Mouse (Mus musculus) right cerebral cortex, postnatal 14 days (tissue): ENCODE data around the gene Sox18.

Experiments
- DNase-seq: peaks from one replicate; pipeline ENCODE4 v3.0.0; 2022

Gene Sox18

GRCm38 (mm10) chr2:181679951-181680715 is 8.7 kb upstream of the Sox18 start, which contains the start of gene Tcea2:
TSS of gene Tcea2 (plus strand) at chr2:181680310.
- peak; percentile 66 for DNase-seq

- DNase-seq = peak; percentile 62
Observed at GRCm38 (mm10) chr2:181678780-181679179, 7.3 kb upstream of the Sox18 start.

- DNase-seq = no peak
Observed at GRCm38 (mm10) chr2:181677755-181678098, 6.3 kb upstream of the Sox18 start.

GRCm38 (mm10) chr2:181677096-181677754 is 5.8 kb upstream of the Sox18 start:
- no peak for DNase-seq

- DNase-seq = no peak
Observed at GRCm38 (mm10) chr2:181676424-181676823, 5.0 kb upstream of the Sox18 start.

- peak; percentile 59 for DNase-seq
Observed at GRCm38 (mm10) chr2:181675454-181675853, 4.0 kb upstream of the Sox18 start.

- DNase-seq = no peak
Observed at GRCm38 (mm10) chr2:181674934-181675333, 3.5 kb upstream of the Sox18 start.

GRCm38 (mm10) chr2:181673501-181673900 is 2.1 kb upstream of the Sox18 start:
- DNase-seq = no peak

GRCm38 (mm10) chr2:181671984-181672383 is 544 bp upstream of the Sox18 start:
- DNase-seq = no peak

GRCm38 (mm10) chr2:181670913-181671311 is 528 bp downstream of the Sox18 start:
- no peak for DNase-seq

GRCm38 (mm10) chr2:181670285-181670912 is 1.0 kb downstream of the Sox18 start:
- no peak for DNase-seq

- DNase-seq = no peak
Observed at GRCm38 (mm10) chr2:181663298-181663630, 8.2 kb downstream of the Sox18 start.

GRCm38 (mm10) chr2:181662620-181663297 is 8.7 kb downstream of the Sox18 start:
- no peak for DNase-seq

GRCm38 (mm10) chr2:181659609-181660055 is 11.8 kb downstream of the Sox18 start:
- DNase-seq = peak; percentile 81

- peak; percentile 72 for DNase-seq
Observed at GRCm38 (mm10) chr2:181658930-181659555, 12.4 kb downstream of the Sox18 start.

- no peak for DNase-seq
Observed at GRCm38 (mm10) chr2:181658528-181658927, 12.9 kb downstream of the Sox18 start.

GRCm38 (mm10) chr2:181657441-181657840 is 14.0 kb downstream of the Sox18 start:
- no peak for DNase-seq

- no peak for DNase-seq
Observed at GRCm38 (mm10) chr2:181656734-181657133, 14.7 kb downstream of the Sox18 start, which contains the start of gene Gm29797. TSS of gene Gm29797 (plus strand) at chr2:181657034.

GRCm38 (mm10) chr2:181653523-181653922 is 17.9 kb downstream of the Sox18 start:
- no peak for DNase-seq

- DNase-seq = no peak
Observed at GRCm38 (mm10) chr2:181653065-181653464, 18.4 kb downstream of the Sox18 start.

GRCm38 (mm10) chr2:181648926-181649325 is 22.5 kb downstream of the Sox18 start:
- no peak for DNase-seq

- no peak for DNase-seq
Observed at GRCm38 (mm10) chr2:181646626-181647472, 24.6 kb downstream of the Sox18 start.
